Mouse (Mus musculus) heart, embryonic 15.5 days (tissue): ENCODE measurements around the gene Gm3435. TPM values are rescaled to one million over a fixed set of nuclear protein-coding genes. Genes with fewer than 3 reads are reported as not detected.
A peak's percentile ranks its signal among the peaks of the same experiment; 100 is the strongest.
"Not testable (repeated sequence)": the region's sequence is repeated elsewhere in the genome, so short reads cannot be mapped to it uniquely, and the experiment has no call there.

Experiments
- ATAC-seq: fragments of 200-750 bp; cut with Nextera tagmentation; replicated peaks from 2 replicates; pipeline ENCODE4 v1.8.0; 2017; ENCODE audit warnings: low read depth, moderate TSS enrichment; ENCODE audit not compliant: insufficient number of reproducible peaks, insufficient read depth, low FRiP score
- H3K27ac ChIP-seq: fragments of 300-500 bp; sonication (generic); 2 replicates; pipeline ENCODE4 v1.5.1; 2015; ENCODE audit warnings: mild to moderate bottlenecking, inconsistent platforms
- H3K27me3 ChIP-seq: fragments of 300-500 bp; sonication (generic); 2 replicates; pipeline ENCODE4 v1.6.1; 2015; ENCODE audit warnings: inconsistent platforms
- H3K36me3 ChIP-seq: fragments of 300-500 bp; sonication (generic); 2 replicates; pipeline ENCODE4 v1.6.1; 2015; ENCODE audit warnings: mild to moderate bottlenecking, inconsistent platforms
- H3K4me1 ChIP-seq: fragments of 300-500 bp; sonication (generic); replicated peaks from 2 replicates; pipeline ENCODE4 v1.6.1; 2015; ENCODE audit warnings: inconsistent platforms
- H3K4me2 ChIP-seq: fragments of 300-500 bp; sonication (generic); 2 replicates; pipeline ENCODE4 v1.6.1; 2015; ENCODE audit warnings: inconsistent platforms, mild to moderate bottlenecking, moderate library complexity
- H3K4me3 ChIP-seq: fragments of 300-500 bp; sonication (generic); 2 replicates; pipeline ENCODE4 v1.5.1; 2015; ENCODE audit warnings: mild to moderate bottlenecking, inconsistent platforms
- H3K9ac ChIP-seq: fragments of 300-500 bp; sonication (generic); 2 replicates; pipeline ENCODE4 v1.6.1; 2015; ENCODE audit warnings: mild to moderate bottlenecking, inconsistent platforms
- H3K9me3 ChIP-seq: fragments of 300-500 bp; sonication (generic); replicated peaks from 2 replicates; pipeline ENCODE4 v1.6.1; 2016; ENCODE audit warnings: inconsistent platforms
- WGBS: fragments of 180-500 bp; shearing (Covaris S2); methylation state at CpG from one replicate; pipeline ENCODE4 v1.1.7; 2015; ENCODE audit warnings: mixed read lengths; 5-methylcytosine and 5-hydroxymethylcytosine counted together
- polyA plus RNA-seq: library from polyadenylated mRNA; unstranded; fragments of >200 nt; fragmentation: Nextera tagmentation; extraction: Ambion mirVana; gene quantifications from 2 replicates; pipeline ENCODE4 v1.2.1, GENCODE M21; 2015

Gm3435 gene
- polyA plus RNA-seq, 1 experiment from 2014 or later, result 4.7 TPM

GRCm38 (mm10) chr17:14994140-14994539 is 15.8 kb upstream of the Gm3435 start:
- not testable (repeated sequence) for H3K4me1 ChIP-seq, H3K4me3 ChIP-seq, ATAC-seq, H3K9me3 ChIP-seq, H3K36me3 ChIP-seq, H3K9ac ChIP-seq, H3K27ac ChIP-seq, H3K4me2 ChIP-seq, H3K27me3 ChIP-seq
- WGBS, result no CpG with 5 or more reads among the region's 5 CpGs

- H3K4me2 ChIP-seq, H3K36me3 ChIP-seq, H3K27me3 ChIP-seq, H3K4me3 ChIP-seq, H3K4me1 ChIP-seq, ATAC-seq, H3K9ac ChIP-seq, H3K9me3 ChIP-seq, H3K27ac ChIP-seq: not testable (repeated sequence)
- WGBS, result no CpG with 5 or more reads among the region's 4 CpGs
Measured at GRCm38 (mm10) chr17:15000047-15000446, 9.9 kb upstream of the Gm3435 start.

GRCm38 (mm10) chr17:15009088-15009487 is 888 bp upstream of the Gm3435 start:
- WGBS, result no CpG with 5 or more reads among the region's 3 CpGs
- not testable (repeated sequence) for H3K36me3 ChIP-seq, H3K27me3 ChIP-seq, H3K9ac ChIP-seq, ATAC-seq, H3K4me3 ChIP-seq, H3K9me3 ChIP-seq, H3K4me2 ChIP-seq, H3K4me1 ChIP-seq, H3K27ac ChIP-seq

GRCm38 (mm10) chr17:15021503-15022220 is 11.7 kb downstream of the Gm3435 start:
- H3K36me3 ChIP-seq, H3K27ac ChIP-seq, ATAC-seq, H3K27me3 ChIP-seq, H3K4me2 ChIP-seq, H3K4me3 ChIP-seq, H3K4me1 ChIP-seq, H3K9ac ChIP-seq, H3K9me3 ChIP-seq: not testable (repeated sequence)
- 85% methylated on average over 3 of the region's 3 CpGs for WGBS

- not testable (repeated sequence) for H3K4me2 ChIP-seq, H3K27me3 ChIP-seq, H3K9me3 ChIP-seq, H3K4me1 ChIP-seq, H3K27ac ChIP-seq, H3K4me3 ChIP-seq, H3K36me3 ChIP-seq, H3K9ac ChIP-seq
- no CpG with 5 or more reads among the region's 97 CpGs for WGBS
- ATAC-seq, result peak; percentile 85
Measured at GRCm38 (mm10) chr17:15023878-15024492, 14.0 kb downstream of the Gm3435 start.

GRCm38 (mm10) chr17:15024502-15025193 is 14.7 kb downstream of the Gm3435 start:
- ATAC-seq, result peak; percentile 72
- no CpG with 5 or more reads among the region's 48 CpGs for WGBS
- H3K27ac ChIP-seq, H3K4me2 ChIP-seq, H3K4me1 ChIP-seq, H3K9me3 ChIP-seq, H3K27me3 ChIP-seq, H3K36me3 ChIP-seq, H3K4me3 ChIP-seq, H3K9ac ChIP-seq: not testable (repeated sequence)

GRCm38 (mm10) chr17:15025513-15025912 is 15.5 kb downstream of the Gm3435 start:
- not testable (repeated sequence) for ATAC-seq, H3K27ac ChIP-seq, H3K27me3 ChIP-seq, H3K4me3 ChIP-seq, H3K4me2 ChIP-seq, H3K9me3 ChIP-seq, H3K9ac ChIP-seq, H3K4me1 ChIP-seq, H3K36me3 ChIP-seq
- no CpG with 5 or more reads among the region's 6 CpGs for WGBS

- WGBS, result no CpG with 5 or more reads among the region's 4 CpGs
- H3K27ac ChIP-seq, H3K9ac ChIP-seq, H3K4me1 ChIP-seq, ATAC-seq, H3K36me3 ChIP-seq, H3K27me3 ChIP-seq, H3K4me2 ChIP-seq, H3K4me3 ChIP-seq, H3K9me3 ChIP-seq: not testable (repeated sequence)
Measured at GRCm38 (mm10) chr17:15031414-15031813, 21.4 kb downstream of the Gm3435 start.

- WGBS, result no CpG with 5 or more reads among the region's 3 CpGs
- not testable (repeated sequence) for ATAC-seq, H3K36me3 ChIP-seq, H3K4me1 ChIP-seq, H3K27me3 ChIP-seq, H3K4me2 ChIP-seq, H3K27ac ChIP-seq, H3K4me3 ChIP-seq, H3K9me3 ChIP-seq, H3K9ac ChIP-seq
Measured at GRCm38 (mm10) chr17:15040455-15040854, 30.5 kb downstream of the Gm3435 start.

- peak; percentile 96 for ATAC-seq
- WGBS, result no CpG with 5 or more reads among the region's 56 CpGs
- not testable (repeated sequence) for H3K4me1 ChIP-seq, H3K9me3 ChIP-seq, H3K9ac ChIP-seq, H3K27me3 ChIP-seq, H3K36me3 ChIP-seq, H3K27ac ChIP-seq, H3K4me2 ChIP-seq
- 0 out of 2 replicates have a peak within 1 kb of the TSS, but pooled peaks have one; percentile 26 for H3K4me3 ChIP-seq
Measured at GRCm38 (mm10) chr17:15041175-15041729, 31.3 kb downstream of the Gm3435 start, which contains the start of the genes Ermard, Tcte3 and Gm3448. TSS of gene Ermard (plus strand) at chr17:15041208. TSS of gene Tcte3 (minus strand) at chr17:15041488. TSS of gene Gm3448 (minus strand) at chr17:15041537.

- H3K27me3 ChIP-seq, result not testable (repeated sequence)
Measured at GRCm38 (mm10) chr17:15050338-15050737, 40.4 kb downstream of the Gm3435 start.

More at GRCm38 (mm10) chr17:15050338-15050737, 40.4 kb downstream of the Gm3435 start:
- no CpG with 5 or more reads among the region's 1 CpGs for WGBS
- H3K4me1 ChIP-seq, H3K9ac ChIP-seq, H3K4me3 ChIP-seq, H3K4me2 ChIP-seq, H3K9me3 ChIP-seq, H3K36me3 ChIP-seq, H3K27ac ChIP-seq, ATAC-seq: not testable (repeated sequence)
